Mouse (Mus musculus): ENCODE measurements around the gene Rhbg. TPM values are rescaled to one million over a fixed set of nuclear protein-coding genes. Genes with fewer than 3 reads are reported as not detected.

Rhbg gene
- polyA plus RNA-seq, 1 experiment from 2014 or later = not detected

DNA sequence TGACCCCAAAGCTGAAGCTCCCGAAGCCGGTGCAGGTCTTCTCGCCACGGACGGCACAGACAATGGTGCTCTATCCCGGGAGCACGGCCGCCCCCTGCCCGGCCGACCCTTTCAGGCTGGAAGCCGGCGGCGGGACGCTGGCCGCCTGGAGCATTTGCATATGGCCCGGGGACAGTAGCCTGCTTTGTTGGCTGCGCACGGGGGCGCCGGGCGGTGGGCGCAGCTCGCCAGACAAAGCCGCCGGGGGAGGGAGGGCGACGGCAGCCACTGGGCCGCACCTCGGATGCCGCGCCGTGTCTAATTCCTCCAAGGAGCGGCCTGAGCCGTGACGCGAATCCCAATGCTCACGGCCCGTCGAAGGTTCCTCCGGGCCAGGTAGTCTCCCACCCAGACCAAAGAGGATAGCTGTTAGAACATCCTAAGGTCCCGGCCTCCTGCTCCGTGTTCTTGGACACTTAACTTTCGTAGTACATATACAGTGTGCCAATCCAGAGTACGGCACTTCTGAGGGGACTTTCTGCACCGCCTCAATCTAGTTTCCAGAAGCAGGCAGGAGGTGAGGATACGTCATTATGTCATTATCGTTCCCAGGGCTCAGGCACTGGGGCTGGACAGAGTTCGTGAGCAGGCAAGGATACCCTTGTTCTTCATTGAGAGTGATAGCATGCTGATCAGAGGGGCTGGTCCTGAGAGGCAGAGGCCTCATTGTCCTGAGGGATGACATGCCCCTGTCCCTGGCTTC is 13.3 kb downstream of the Rhbg start:
- Histone ChIP-seq H3K27ac (no peak overlapping the region), H3K79me2 (ENCODE audit: inconsistent target) (no peaks in the 10 kb centered on the region), H3K36me3 (ENCODE audit: inconsistent target) (no peaks in the 10 kb centered on the region), H3K4me3 (ENCODE audit: inconsistent target) (no peak overlapping the region)
- WGBS (ENCODE audit: missing documents) = 7% methylated on average over 48 of the region's 48 CpGs

DNA sequence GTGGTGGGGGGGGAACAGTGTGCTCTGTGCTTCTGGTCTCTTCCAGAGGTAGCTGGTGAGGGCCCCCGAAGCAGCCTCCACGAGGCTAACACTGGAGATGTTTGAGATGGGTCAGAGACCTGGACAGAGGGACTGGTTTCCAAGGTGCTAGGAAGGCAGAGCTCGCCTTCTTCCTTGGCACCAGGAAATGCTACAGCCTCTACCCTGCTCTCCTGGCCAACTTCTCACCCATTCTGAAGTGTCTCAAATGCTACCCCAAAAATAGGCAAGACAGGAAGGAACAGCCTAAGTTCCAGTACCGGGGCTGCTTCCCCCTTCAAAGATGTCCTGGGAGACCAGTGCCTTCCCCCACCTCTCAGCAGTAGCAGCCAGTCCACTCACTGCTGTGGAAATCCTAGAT is 15.1 kb downstream of the Rhbg start:
- H3K27ac ChIP-seq = no peak overlapping the region
- 33% methylated on average over 4 of the region's 4 CpGs for WGBS (ENCODE audit: missing documents)

DNA sequence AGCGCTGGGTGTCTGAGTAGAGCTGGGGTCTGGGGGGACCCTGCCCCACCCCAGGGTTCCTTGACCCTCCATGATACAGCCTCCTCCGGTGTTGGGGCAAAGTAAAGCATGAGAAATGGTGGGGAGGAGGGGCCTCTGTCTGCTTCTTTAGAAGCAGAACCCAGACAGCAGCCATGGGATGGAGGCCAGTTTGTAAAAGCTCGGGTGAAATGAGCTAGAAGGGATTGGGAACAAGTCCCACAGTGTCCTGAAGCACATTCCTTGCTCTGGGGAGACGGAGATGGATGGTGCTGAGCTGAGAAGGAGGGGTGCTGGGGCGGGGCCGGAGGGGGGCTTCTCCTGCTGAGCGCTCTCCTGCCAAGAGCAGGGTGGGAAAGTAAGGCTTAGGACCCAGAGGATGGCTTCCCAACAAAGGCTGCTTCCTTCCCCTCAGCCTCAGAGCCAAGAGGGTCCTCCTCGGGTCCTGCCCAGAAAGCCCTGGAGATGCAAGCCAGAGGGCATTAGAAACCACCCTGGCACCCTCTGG is 15.6 kb downstream of the Rhbg start:
- Histone ChIP-seq H3K79me2 (ENCODE audit: inconsistent target) (no peaks in the 10 kb centered on the region), H3K4me3 (ENCODE audit: inconsistent target) (no peak overlapping the region), H3K36me3 (ENCODE audit: inconsistent target) (no peaks in the 10 kb centered on the region), H3K27ac (no peak overlapping the region)
- 68% methylated on average over 7 of the region's 8 CpGs for WGBS (ENCODE audit: missing documents)

More for the DNA sequence above, 15.1 kb downstream of the Rhbg start:
- no peaks in the 10 kb centered on the region for H3K36me3 ChIP-seq (ENCODE audit: inconsistent target)
- no peak overlapping the region for H3K4me3 ChIP-seq (ENCODE audit: inconsistent target)
- no peaks in the 10 kb centered on the region for H3K79me2 ChIP-seq (ENCODE audit: inconsistent target)

DNA sequence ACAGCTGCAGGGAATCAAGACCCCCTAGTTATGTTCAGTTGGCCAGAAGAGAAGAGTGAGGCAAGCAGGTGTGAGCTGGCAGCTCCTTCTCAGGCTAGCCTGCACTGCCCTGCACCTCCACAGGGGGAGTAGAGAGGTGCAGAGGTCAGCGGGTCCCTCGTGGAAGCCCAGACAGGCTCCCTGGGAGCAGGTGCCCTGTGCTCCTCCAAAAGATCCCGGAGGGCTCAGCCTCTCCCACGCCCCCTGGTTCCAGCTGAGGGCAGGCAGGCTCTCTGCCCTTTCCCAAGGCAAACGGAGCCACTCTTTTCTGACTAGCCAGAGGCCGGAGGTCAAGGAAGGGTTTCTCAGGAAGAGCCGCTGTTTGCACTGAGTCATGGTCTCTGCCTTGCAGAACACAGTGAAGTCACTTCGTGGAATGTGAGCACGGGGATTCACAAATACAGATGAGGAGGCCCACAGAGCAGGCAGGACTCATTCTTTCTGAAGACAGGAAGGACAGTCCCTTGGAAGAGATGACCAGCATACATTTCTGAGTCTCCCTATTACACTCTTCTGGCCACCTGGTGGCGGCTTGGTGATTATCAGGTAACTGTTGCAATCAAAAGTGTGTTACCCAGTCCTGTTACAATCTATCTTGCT is 16.8 kb downstream of the Rhbg start:
- Histone ChIP-seq H3K27ac (no peak overlapping the region), H3K4me3 (ENCODE audit: inconsistent target) (no peak overlapping the region), H3K36me3 (ENCODE audit: inconsistent target) (no peaks in the 10 kb centered on the region), H3K79me2 (ENCODE audit: inconsistent target) (no peaks in the 10 kb centered on the region)
- WGBS (ENCODE audit: missing documents) = 5% methylated on average over 10 of the region's 10 CpGs

DNA sequence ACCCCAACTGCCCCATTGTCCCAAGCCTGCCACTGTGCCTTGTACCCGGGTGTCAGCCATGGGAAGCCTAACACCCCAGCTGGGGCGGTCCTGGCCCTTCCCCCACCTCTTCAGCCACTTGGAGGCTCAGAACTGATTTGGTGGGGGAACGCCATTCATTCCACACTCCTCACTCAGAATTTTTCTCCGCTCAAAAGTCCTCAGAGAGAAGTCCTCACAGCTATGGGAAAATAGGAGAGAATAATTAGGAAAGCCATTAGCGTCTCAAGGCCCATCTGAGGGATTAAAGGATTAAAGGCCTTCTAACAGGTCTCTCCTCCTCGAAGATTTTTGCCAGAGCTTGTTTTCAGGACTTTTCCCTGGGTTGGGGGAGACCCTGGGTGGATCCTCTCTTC is 17.4 kb downstream of the Rhbg start:
- Histone ChIP-seq H3K27ac (no peak overlapping the region), H3K36me3 (ENCODE audit: inconsistent target) (no peaks in the 10 kb centered on the region), H3K79me2 (ENCODE audit: inconsistent target) (no peaks in the 10 kb centered on the region), H3K4me3 (ENCODE audit: inconsistent target) (no peak overlapping the region)
- WGBS (ENCODE audit: missing documents) = 82% methylated on average over 6 of the region's 6 CpGs

DNA sequence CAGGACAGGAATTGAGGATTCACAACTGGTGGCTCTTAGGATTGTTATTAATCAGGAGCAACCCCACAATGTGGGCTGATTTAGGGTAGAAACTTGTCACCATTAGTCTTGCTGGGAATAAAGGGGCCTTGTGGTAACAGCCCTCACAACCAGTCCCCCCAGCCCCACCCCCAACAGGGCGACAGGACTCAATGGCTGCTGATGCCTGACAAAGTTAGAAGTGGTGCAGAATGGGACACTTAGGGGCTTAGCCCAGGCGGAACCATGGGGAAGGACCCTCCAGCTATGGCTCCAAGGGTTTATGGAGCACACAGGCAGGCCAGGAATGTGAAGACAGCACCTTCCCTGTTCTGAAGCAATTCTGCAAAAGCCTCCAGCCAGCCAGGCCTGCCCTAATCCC is 18.9 kb downstream of the Rhbg start:
- Histone ChIP-seq H3K4me3 (ENCODE audit: inconsistent target) (no peak overlapping the region), H3K36me3 (ENCODE audit: inconsistent target) (no peaks in the 10 kb centered on the region), H3K79me2 (ENCODE audit: inconsistent target) (no peaks in the 10 kb centered on the region), H3K27ac (no peak overlapping the region)
- WGBS (ENCODE audit: missing documents) = 88% methylated on average over 2 of the region's 2 CpGs

DNA sequence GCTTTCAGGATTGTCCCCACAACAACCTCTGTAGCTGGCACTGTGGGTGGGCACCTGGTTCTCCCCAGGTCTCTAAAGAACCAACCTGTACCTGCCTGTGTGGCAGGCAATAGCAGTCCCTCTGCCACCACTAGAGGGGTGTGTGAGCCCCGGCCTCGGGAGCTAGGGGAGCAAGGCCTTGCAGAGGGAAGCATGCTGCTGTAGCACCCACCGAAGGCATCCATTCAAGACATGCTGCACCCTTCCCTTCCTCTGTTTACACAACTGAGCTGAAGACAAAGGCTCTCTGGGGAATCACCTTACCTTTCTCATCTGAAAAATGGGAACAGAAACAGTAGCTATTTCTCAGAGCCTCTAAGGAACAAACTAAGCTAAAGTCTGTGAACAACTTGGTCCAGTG is 19.3 kb downstream of the Rhbg start:
- no peaks in the 10 kb centered on the region for H3K36me3 ChIP-seq (ENCODE audit: inconsistent target)
- no peak overlapping the region for H3K4me3 ChIP-seq (ENCODE audit: inconsistent target)
- no peaks in the 10 kb centered on the region for H3K79me2 ChIP-seq (ENCODE audit: inconsistent target)
- WGBS (ENCODE audit: missing documents) = 10% methylated on average over 3 of the region's 3 CpGs
- H3K27ac ChIP-seq = no peak overlapping the region

DNA sequence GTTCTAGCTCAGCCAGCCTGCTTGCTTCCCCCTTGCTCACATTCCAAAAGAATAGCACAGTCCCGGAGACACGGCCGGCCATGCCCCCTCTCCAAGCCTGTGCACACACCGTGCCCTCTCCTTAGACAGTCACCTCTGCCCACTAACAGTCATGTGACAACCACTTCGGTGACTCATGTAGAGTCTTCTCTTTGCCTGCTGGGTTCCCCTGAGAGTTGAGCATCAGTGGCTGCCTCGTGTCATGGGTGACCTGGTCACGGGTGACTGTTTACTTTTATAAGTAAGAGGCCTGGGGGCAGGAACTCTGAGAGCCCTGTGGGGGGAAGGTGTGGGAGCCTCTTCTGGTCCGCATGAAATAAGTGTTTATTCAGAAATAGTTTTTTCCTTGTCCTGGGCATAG is 20.5 kb downstream of the Rhbg start:
- Histone ChIP-seq H3K4me3 (ENCODE audit: inconsistent target) (no peak overlapping the region), H3K79me2 (ENCODE audit: inconsistent target) (no peaks in the 10 kb centered on the region), H3K27ac (no peak overlapping the region), H3K36me3 (ENCODE audit: inconsistent target) (no peaks in the 10 kb centered on the region)
- 78% methylated on average over 8 of the region's 8 CpGs for WGBS (ENCODE audit: missing documents)

DNA sequence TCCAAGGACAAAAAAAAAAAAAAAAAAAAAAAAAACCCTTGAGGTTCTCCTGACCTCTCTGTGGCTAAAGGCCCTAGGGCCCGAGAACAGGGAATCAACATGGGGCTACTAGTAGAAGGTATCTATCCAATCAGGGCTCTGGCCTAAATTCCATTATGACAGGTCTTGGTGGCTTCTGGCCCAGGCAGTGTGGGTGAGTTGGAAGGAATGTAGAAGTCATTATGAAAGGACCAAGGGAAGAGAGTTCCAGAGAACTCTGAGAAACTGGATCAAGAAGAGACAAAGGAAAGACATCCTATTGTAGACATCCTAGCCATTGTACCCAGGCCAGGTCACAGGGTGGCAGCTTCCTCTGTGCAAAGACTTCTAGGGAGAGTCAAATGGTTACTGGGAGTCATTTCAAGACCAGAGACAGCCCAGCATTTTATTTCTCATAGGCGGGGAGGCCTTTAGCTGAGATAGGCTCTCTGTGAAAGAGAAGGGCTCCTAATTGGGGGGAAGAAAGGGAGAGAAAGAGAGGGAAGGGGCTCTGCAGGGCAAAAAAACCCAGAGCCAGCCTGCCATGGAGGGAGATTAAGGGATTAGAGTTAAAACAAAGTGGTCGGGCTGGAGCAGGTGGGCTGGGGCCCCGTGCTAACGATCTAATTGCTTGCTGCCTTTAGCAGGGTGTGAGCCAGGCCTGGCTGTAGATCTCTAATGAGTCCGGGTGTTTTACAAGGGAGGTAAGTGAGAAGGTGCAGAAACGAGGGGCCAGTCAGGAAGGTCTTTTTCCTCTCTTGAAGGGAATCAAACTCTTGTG is 21.5 kb downstream of the Rhbg start:
- no peaks in the 10 kb centered on the region for H3K79me2 ChIP-seq (ENCODE audit: inconsistent target)
- H3K27ac ChIP-seq = no peak overlapping the region
- H3K4me3 ChIP-seq (ENCODE audit: inconsistent target) = no peak overlapping the region
- no peaks in the 10 kb centered on the region for H3K36me3 ChIP-seq (ENCODE audit: inconsistent target)
- WGBS (ENCODE audit: missing documents) = 61% methylated on average over 7 of the region's 7 CpGs

DNA sequence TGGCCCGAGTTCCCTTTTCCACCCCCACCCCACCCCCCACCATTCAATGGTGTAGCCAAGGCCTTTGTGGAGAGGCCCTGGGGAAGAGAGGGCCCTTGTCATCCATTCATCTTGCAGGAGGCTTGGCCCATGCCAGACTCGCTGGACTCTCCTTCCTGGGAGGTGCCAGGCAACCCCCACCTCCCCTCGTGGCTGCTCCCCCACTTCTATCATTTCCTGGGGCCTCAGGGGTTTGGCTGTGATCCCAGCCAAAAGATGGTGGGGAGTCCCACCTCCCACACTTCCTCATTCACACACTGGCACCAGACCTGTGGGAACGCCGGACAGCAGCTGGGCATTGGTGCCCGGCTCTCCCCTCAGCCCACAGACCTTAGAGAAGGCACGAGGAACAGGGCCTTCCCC is 22.2 kb downstream of the Rhbg start:
- Histone ChIP-seq H3K4me3 (ENCODE audit: inconsistent target) (no peak overlapping the region), H3K27ac (no peak overlapping the region), H3K36me3 (ENCODE audit: inconsistent target) (no peaks in the 10 kb centered on the region), H3K79me2 (ENCODE audit: inconsistent target) (no peaks in the 10 kb centered on the region)
- WGBS (ENCODE audit: missing documents) = 7% methylated on average over 7 of the region's 7 CpGs

DNA sequence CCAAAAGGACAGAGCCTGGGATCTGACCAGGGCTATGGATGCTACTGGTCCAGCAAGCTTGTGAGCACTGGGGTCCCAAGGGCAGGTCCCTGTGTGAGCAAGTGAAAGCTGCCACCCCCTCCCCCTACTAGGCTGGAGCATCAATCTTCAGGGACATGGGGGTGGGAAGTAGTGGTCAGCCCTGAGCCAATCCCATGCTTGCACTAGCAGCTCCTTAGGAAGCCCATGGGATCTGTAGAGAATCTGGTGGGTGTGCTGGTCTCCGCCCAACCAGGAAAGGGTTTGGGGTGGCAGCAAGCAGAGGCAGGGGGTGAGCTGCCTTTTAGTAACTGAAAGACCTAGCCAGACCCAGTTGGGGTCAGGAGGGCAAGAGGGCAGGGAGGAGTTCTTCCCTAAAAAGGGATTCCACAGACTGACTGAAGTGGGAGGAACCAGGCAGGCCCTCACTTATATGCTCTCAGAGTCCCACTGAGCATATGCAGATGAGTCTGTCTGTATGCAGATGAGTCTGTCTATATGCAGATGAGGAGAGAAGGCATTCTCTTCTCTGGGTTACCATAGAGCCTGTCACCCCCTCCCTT is 23.4 kb downstream of the Rhbg start:
- no peaks in the 10 kb centered on the region for H3K36me3 ChIP-seq (ENCODE audit: inconsistent target)
- WGBS (ENCODE audit: missing documents) = 85% methylated on average over 1 of the region's 1 CpGs

DNA sequence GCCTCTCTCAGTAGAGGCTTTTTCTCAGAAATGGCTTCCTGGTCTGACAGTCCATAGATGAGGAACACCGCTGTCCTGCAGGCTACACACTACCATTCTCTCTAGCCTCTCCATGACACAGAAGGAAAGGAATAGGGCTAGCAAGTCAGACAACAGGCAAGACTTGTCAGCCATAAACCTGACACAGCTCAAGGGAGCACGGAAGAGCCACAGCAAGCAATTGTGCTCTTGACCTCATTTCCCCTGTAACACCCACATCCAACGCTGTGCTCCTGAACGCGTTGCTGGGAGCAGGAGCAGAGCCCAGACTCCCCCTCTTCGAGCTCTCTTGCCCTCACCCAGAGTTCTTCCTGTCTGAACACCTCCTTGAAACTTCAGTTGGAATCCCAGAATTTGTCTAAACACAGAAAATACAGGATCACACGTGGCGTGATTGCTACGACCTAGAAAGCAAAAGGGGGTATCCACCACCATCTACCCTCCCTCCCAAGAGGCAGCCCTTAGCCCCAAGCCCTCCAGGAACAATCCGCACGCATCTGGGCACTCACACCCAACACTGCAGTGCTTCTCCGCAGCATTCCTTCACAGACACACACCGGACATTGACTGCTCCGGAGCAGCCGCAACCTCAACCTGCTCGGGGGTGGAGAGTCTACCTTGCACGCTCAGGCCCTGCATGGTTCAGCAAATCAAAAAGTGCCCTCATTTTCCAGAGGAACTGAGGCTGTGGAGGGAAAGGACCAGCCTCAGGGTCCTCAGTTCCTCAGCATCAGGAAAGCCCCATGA is 24.1 kb downstream of the Rhbg start:
- H3K4me3 ChIP-seq (ENCODE audit: inconsistent target) = no peak overlapping the region
- H3K27ac ChIP-seq = no peak overlapping the region
- WGBS (ENCODE audit: missing documents) = 40% methylated on average over 17 of the region's 17 CpGs
- H3K79me2 ChIP-seq (ENCODE audit: inconsistent target) = no peaks in the 10 kb centered on the region
- H3K36me3 ChIP-seq (ENCODE audit: inconsistent target) = no peaks in the 10 kb centered on the region

More for the DNA sequence above, 23.4 kb downstream of the Rhbg start:
- Histone ChIP-seq H3K4me3 (ENCODE audit: inconsistent target) (no peak overlapping the region), H3K79me2 (ENCODE audit: inconsistent target) (no peaks in the 10 kb centered on the region), H3K27ac (no peak overlapping the region)

DNA sequence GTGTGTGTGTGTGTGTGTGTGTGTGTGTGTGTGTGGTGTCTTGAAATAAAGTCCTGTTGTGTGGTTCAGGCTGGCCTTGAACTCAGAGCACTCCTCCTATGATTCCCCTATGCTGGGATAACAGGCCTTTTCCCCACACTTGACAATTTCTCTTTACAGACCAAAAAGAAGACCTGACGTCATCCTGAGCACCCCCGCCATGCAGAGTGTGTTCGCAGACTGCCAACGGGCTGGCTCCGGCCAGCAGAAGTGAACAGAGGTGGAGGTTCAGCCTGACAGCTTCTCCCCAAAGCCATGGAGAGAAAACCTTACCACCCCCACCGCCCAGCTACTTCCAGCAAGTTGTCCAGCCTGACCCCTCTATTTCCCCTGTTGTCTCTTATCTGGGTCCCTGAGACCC is 25.0 kb downstream of the Rhbg start:
- Histone ChIP-seq H3K79me2 (ENCODE audit: inconsistent target) (no peaks in the 10 kb centered on the region), H3K4me3 (ENCODE audit: inconsistent target) (no peak overlapping the region), H3K27ac (no peak overlapping the region), H3K36me3 (ENCODE audit: inconsistent target) (no peaks in the 10 kb centered on the region)
- WGBS (ENCODE audit: missing documents) = 82% methylated on average over 6 of the region's 6 CpGs

DNA sequence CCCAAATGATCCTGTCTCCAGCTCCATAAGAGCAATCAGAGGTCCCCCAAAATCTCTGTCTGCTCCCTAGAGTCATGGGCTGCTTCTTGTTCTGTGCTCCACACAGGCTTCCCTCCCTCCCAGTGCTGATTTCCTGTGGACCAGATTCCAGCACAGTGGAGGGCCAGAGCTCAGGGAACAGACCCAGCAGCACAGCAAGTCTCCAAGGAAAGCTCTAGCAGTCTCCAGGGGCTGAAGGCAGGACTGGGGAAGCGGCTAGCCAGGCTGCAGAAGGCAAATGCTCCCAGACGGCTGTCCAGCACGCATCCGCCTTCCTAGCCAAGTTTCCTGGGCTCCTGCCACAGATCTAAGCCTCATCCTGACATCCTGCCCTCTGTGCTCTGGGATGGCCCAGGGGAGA is 25.6 kb downstream of the Rhbg start:
- H3K27ac ChIP-seq = no peak overlapping the region
- H3K36me3 ChIP-seq (ENCODE audit: inconsistent target) = no peaks in the 10 kb centered on the region
- H3K79me2 ChIP-seq (ENCODE audit: inconsistent target) = no peaks in the 10 kb centered on the region
- 77% methylated on average over 4 of the region's 4 CpGs for WGBS (ENCODE audit: missing documents)
- no peak overlapping the region for H3K4me3 ChIP-seq (ENCODE audit: inconsistent target)

Measured in macrophage (primary cell).